Mouse (Mus musculus) yolk sac, embryonic 10.5 days (tissue): ENCODE measurements around the gene Spatc1l.

Experiments
- DNase-seq: peaks from one replicate; pipeline ENCODE4 v3.0.0-alpha.2; 2017; ENCODE audit warnings: low spot score

Gene Spatc1l

DNA sequence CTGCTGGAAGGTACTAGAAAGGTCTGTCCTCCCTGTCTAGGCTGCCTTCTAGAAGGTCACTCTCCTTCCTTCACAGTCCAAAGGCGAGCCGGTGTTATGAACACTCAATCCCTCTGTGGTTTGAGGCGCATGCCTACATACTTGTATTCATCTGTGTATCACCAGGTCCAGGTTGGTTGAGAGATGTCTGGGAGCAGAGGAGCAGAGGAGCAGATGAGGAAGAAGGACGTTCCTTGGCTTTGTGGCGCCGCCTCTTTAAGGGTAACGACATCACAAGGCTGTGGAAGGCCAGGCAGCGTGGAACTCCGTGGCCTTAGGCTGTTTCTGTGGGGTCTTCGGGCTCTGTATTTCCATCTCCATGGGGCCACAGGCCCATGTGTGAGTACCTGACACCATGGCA, at the start of gene Spatc1l:
Gene Spatc1l (plus strand): TSS at position 301 of the 400 bp plus-strand sequence.
- DNase-seq, result no peak

DNA sequence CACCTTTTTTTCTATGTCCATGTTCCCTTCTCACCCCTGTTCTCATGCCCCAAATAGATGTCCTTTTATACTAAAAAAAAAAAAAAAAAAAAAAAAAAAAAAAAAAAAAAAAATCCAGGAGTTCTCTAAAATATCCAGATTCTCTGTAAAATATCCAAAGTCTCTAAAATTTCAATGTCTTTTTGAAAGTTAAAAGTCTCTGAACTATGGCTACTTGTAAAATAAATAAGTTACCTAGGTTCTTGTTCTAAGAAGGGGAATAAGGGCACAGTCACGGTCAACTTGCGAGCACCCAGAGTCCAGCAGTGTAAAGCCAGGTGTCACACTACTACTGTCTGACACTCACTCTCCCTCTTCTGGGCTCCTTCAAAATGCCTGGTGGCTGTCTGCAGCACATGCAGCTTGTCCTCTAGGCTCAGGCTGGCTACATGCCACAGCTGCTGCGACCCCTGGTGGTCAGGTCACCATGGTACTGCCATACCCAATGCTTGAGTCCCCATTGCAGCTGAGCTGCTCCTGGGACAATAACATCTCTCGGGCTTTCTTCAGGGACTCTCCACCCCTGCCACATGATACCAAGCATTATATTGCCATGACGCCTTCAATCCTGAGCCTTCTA, 49.0 kb upstream of the Spatc1l start:
- DNase-seq, result peak; percentile 64

GRCm38 (mm10) chr10:76530922-76531321, 31.1 kb upstream of the Spatc1l start:
- DNase-seq, result no peak

DNA sequence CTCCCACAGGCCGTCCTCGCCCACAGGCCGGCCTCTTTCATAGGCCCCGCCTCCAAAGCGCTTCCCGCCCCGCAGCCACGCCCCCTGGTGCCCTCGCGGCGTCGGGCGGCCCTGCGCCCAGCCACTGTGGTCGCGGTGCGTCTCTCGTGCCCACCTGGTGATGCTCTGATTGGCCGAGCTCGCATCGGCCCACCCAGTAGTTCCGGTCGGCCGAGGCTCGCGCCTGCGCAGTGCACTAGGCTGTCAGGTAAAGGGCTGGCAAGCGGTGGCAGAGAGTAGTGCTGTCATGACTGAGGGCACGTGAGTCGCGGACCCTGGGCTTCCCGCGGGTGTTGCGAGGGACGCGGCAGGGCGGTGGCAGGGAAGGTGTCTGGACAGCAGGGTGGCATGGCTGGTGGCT, 30.7 kb upstream of the Spatc1l start, which contains the start of gene Lss:
Gene Lss (plus strand): TSS at position 214 of the 400 bp plus-strand sequence.
- DNase-seq, result peak; percentile 97

DNA sequence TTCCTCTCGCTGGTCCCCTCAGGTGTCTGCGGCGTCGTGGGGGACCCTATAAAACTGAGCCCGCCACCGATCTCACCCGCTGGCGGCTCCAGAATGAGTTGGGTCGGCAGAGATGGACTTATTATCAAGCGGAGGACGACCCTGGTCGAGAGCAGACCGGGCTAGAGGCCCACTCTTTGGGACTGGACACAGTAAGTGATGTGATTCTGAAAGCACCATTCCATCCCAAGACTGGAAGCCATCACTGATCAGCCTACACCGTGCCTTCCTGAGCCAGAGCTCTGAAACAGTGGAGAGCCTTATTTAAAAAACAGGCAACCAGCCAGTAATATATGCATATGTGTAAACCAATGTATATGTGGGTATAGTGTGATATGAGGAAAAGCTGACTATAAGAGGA, 30.2 kb upstream of the Spatc1l start:
- no peak for DNase-seq

- no peak for DNase-seq
These were observed 26.5 kb upstream of the Spatc1l start for GRCm38 (mm10) chr10:76535526-76535925.

DNA sequence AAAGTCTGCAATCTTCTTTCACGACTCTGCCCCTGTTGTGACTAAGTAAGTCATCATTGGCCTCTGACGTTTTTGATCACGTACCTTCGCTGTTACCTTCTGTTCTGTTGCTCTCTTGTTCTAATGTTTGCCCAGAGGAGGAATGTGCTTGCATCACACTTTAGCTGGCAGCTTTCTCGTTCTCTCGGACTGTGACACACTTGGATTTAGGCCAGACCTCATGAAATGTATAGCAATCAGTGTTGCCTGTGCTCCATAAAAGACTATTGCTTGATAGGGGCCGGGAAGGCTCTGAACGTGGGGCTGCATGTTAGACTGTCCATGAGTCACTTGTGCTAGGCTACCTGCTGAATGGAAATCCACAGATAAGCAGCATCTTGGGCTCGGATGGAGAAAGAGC, 24.5 kb upstream of the Spatc1l start:
- peak; percentile 51 for DNase-seq

- no peak for DNase-seq
These were observed 20.6 kb upstream of the Spatc1l start for GRCm38 (mm10) chr10:76541336-76542085.

DNA sequence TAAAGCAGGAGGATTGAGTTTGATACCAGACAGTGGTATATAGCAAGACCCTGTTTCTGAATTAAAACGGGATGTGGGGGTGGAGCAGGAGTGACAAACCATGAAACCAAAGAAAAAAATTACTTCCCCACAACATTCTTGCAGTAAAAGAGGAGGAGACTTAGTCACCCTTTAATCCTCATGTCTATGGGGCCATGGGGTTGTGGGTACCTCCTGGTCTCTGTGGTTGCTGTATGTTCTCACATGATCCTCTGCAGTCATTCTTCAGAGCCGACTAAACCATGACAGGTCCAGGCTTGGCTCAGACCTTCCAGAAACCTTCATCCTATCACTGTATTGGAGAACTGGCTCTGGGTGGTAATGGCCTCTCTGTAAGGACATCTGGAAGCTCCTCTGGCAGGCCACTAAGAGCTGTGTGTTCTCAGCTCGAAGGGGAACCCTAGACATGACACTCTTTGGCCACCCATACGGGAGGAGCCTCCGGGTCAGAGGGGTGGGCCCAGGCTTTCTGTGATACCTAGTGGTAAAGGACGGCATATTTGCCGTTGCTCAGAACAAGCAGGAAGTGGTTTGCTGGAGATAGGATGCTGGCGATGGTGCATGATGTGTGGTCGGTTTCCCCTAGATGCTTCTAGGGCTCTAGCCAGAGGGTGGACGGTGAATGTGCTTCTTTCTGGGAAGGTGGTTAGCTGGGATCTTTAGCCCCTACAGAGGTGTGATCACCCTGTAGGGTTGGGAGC, 19.3 kb upstream of the Spatc1l start:
- no peak for DNase-seq

GRCm38 (mm10) chr10:76546566-76546965, 15.5 kb upstream of the Spatc1l start:
- no peak for DNase-seq

DNA sequence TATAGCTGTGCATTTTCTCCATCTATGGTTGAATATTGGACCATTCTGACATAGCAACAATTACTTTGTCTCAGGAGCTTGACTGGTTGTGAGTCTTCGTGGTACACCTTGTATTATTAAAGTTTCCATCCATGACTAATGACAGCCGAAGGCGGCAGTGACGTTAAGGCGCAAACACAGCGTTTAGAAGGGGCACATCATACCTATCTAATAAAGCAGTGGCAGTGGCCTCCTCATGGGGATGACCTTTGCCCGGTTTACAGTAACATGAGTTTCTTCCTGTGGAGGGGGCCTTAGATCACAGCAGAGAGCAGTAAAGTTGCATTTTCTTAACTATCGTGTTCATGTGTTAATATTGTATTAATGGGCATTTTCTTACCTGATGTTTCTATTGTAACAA, 13.9 kb upstream of the Spatc1l start:
- no peak for DNase-seq

- DNase-seq, result no peak
These were observed 11.6 kb upstream of the Spatc1l start for GRCm38 (mm10) chr10:76550458-76550857.

DNA sequence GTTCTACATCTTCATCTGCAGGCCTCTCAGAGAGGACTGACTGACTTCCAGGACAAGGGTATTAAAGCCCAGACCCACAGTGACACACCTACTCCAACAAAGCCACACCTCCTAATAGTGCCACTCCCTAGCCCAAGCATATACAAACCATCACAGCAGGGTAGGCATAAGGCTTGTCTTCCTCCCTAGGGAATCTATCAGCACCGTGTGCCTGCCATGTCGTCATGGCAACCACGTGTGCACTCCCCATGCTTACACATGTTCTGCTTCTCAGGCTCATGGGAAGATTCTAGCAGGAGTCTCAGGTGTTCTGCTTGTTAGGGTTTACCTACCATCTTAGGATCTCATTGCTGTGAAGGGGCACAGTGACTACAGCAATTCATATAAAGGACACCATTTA, 10.5 kb upstream of the Spatc1l start:
- no peak for DNase-seq

- DNase-seq, result no peak
These were observed 8.0 kb upstream of the Spatc1l start for GRCm38 (mm10) chr10:76554061-76554460.

GRCm38 (mm10) chr10:76569996-76570685, 8.1 kb downstream of the Spatc1l start:
- peak; percentile 37 for DNase-seq

DNA sequence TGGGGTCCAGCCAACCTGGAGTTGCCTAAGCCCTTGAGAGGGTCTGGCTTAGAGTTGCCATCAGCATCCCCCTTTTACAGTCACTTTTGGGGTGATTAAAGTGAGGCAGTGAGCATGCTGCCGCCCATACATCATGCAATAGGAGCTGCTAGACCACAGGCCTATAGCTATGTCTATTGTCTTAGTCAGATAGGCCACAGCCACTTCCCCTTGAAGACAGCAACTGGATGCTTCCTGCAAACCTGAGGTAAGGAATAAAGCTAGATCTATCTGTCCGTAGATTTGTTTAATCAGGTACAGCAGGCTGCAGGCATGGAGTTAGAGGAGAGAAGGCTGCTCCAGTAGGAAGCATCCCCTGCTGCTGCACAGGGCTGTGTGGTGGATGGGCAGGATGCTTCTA, 9.0 kb downstream of the Spatc1l start:
- DNase-seq, result no peak

DNA sequence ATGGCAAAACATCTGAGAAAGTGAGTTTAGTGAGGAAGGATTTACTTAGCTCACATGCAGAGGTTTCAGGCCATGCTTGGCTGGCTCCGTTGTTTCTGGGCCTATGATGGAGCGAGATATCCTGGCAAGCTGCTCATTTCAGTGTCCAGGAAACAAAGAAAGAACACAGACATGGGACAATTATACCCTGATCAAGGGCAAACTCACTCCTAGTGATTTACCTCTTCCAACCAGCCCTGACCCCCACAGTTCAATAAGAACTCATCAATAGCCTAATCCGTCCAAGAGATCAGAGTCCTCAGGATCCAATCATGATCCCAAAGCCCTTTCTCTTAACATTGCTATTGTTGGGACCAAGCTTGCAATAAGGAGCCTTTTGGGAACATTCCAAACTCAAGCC, 10.1 kb downstream of the Spatc1l start:
- no peak for DNase-seq

- peak; percentile 33 for DNase-seq
These were observed 13.3 kb downstream of the Spatc1l start, which contains the start of gene Ftcd for GRCm38 (mm10) chr10:76575374-76575773. Gene Ftcd, plus strand, starts transcription at chr10:76575648.

DNA sequence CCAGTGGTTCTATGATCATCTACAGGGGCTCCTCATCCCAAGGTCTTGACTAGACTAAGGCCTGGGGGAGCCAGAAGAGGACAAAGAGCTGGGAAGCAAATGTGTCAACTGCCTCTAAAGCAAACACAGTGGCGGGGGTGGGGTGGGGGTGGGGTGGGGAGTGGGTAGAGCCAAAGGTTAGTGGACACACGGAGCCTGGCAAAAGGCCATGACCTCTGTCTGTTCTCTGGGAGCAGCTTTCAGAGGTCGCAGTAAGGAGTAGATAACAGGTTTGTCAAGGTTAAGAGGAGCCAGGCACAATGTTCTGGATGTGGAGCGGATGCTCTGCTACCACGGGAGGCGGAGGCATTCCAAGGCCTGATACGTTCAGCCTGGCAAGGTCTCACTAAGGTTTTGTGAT, 14.8 kb downstream of the Spatc1l start:
- DNase-seq, result peak; percentile 51

- DNase-seq, result no peak
These were observed 22.1 kb downstream of the Spatc1l start for GRCm38 (mm10) chr10:76584138-76584537.

DNA sequence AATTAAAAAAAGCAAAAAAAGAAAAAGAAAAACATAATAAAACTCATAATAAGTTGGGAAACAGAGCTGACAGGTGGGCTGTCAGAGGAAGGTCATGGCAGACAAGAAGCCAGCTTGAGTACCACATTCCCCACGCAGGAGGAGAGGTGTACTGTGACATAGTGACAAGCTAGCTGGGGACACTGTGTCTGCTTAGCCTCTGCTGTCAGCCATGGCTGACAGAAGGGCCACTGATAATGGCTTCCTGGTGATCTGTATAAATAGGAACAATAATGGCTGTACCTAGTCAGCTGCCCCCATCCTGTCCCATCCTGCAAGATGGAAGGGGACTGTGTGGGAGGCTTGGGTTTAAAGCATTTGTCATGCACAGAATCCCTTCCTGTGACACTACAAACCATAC, 24.1 kb downstream of the Spatc1l start:
- DNase-seq, result no peak

GRCm38 (mm10) chr10:76590197-76590596, 28.1 kb downstream of the Spatc1l start:
- DNase-seq, result no peak
